Mouse (Mus musculus) limb, embryonic 11.5 days (tissue): Measurements from ENCODE around the gene Clip4. TPM values are rescaled to one million over a fixed set of nuclear protein-coding genes. Genes with fewer than 3 reads are reported as not detected.
A peak's percentile ranks its signal among the peaks of the same experiment; 100 is the strongest.

Source experiments
- ATAC-seq: fragments of 200-750 bp; cut with Nextera tagmentation; 2 replicates; pipeline ENCODE4 v1.8.0; 2017; ENCODE audit warnings: low read depth; ENCODE audit not compliant: insufficient number of reproducible peaks, low FRiP score, low TSS enrichment
- DNase-seq: peaks from one replicate; pipeline ENCODE4 v3.0.0-alpha.2; 2015; ENCODE audit warnings: low spot score
- H3K27ac ChIP-seq: fragments of 300-500 bp; sonication (generic); replicated peaks from 2 replicates; pipeline ENCODE4 v1.5.1; 2014; ENCODE audit warnings: low read depth, mild to moderate bottlenecking, low read length
- H3K27me3 ChIP-seq: fragments of 300-500 bp; sonication (generic); 2 replicates; pipeline ENCODE4 v1.6.1; 2014; ENCODE audit warnings: mild to moderate bottlenecking, low read length, mixed read lengths; ENCODE audit not compliant: control insufficient read depth, insufficient read depth
- H3K36me3 ChIP-seq: fragments of 300-500 bp; sonication (generic); 2 replicates; pipeline ENCODE4 v1.6.1; 2014; ENCODE audit warnings: mild to moderate bottlenecking, low read length, moderate library complexity, mixed read lengths; ENCODE audit not compliant: control insufficient read depth, insufficient read depth
- H3K4me1 ChIP-seq: fragments of 300-500 bp; sonication (generic); 2 replicates; pipeline ENCODE4 v1.6.1; 2014; ENCODE audit warnings: low read length, mixed read lengths; ENCODE audit not compliant: control insufficient read depth, insufficient read depth
- H3K4me2 ChIP-seq: fragments of 300-500 bp; sonication (generic); 2 replicates; pipeline ENCODE4 v1.6.1; 2014; ENCODE audit warnings: low read depth, mild to moderate bottlenecking, moderate library complexity; ENCODE audit not compliant: severe bottlenecking
- H3K4me3 ChIP-seq: fragments of 300-500 bp; sonication (generic); 2 replicates; pipeline ENCODE4 v1.5.1; 2014; ENCODE audit warnings: low read depth, low read length
- H3K9ac ChIP-seq: fragments of 300-500 bp; sonication (generic); 2 replicates; pipeline ENCODE4 v1.6.1; 2014; ENCODE audit warnings: mild to moderate bottlenecking, low read length
- H3K9me3 ChIP-seq: fragments of 300-500 bp; sonication (generic); 2 replicates; pipeline ENCODE4 v1.6.1; 2016; ENCODE audit warnings: low read length; ENCODE audit not compliant: control insufficient read depth
- WGBS: fragments of 180-500 bp; shearing (Covaris S2); extraction: QIAGEN DNeasy Blood & Tissue Kit; methylation state at CpG from one replicate; pipeline ENCODE4 v1.1.7; 2014; 5-methylcytosine and 5-hydroxymethylcytosine counted together
- polyA plus RNA-seq: library from polyadenylated mRNA; unstranded; fragments of >200 nt; fragmentation: Nextera tagmentation; extraction: Ambion mirVana; gene quantifications from 2 replicates; pipeline ENCODE4 v1.2.1, GENCODE M21; 2014

Gene Clip4
- polyA plus RNA-seq, 1 experiment from 2014 or later: 2.7 TPM

GRCm38 (mm10) chr17:71870232-71870621 is 102.0 kb downstream of the Clip4 start:
- 85% methylated on average over 8 of the region's 8 CpGs for WGBS
- Histone ChIP-seq H3K9ac (no peak overlapping the region), H3K4me2 (no peak overlapping the region), H3K27ac (no peak overlapping the region), H3K36me3 (no peaks in the 10 kb centered on the region), H3K4me3 (no peak overlapping the region), H3K4me1 (no peaks in the 10 kb centered on the region), H3K9me3 (no peaks in the 10 kb centered on the region), H3K27me3 (no peaks in the 10 kb centered on the region)
- DNase-seq (no peak), ATAC-seq (no peak)

GRCm38 (mm10) chr17:71870641-71871040 is 102.4 kb downstream of the Clip4 start:
- no peak overlapping the region for H3K9ac ChIP-seq
- no peaks in the 10 kb centered on the region for H3K9me3 ChIP-seq
- DNase-seq (no peak), ATAC-seq (no peak)
- no peak overlapping the region for H3K4me2 ChIP-seq
- H3K27ac ChIP-seq: no peak overlapping the region
- H3K36me3 ChIP-seq: no peaks in the 10 kb centered on the region
- WGBS: 75% methylated on average over 1 of the region's 1 CpGs
- H3K27me3 ChIP-seq: no peaks in the 10 kb centered on the region
- H3K4me1 ChIP-seq: no peaks in the 10 kb centered on the region
- H3K4me3 ChIP-seq: no peak overlapping the region

GRCm38 (mm10) chr17:71871981-71872380 is 103.7 kb downstream of the Clip4 start:
- no peaks in the 10 kb centered on the region for H3K36me3 ChIP-seq
- H3K4me2 ChIP-seq: no peak overlapping the region
- H3K9me3 ChIP-seq: no peaks in the 10 kb centered on the region
- ATAC-seq (no peak), DNase-seq (no peak)
- H3K27ac ChIP-seq: no peak overlapping the region
- 89% methylated on average over 7 of the region's 7 CpGs for WGBS
- H3K4me1 ChIP-seq: no peaks in the 10 kb centered on the region
- no peaks in the 10 kb centered on the region for H3K27me3 ChIP-seq
- no peak overlapping the region for H3K4me3 ChIP-seq
- H3K9ac ChIP-seq: no peak overlapping the region

- no peak overlapping the region for H3K4me2 ChIP-seq
- no peaks in the 10 kb centered on the region for H3K36me3 ChIP-seq
- peak; percentile 61 for DNase-seq
- no peaks in the 10 kb centered on the region for H3K9me3 ChIP-seq
- H3K4me3 ChIP-seq: no peak overlapping the region
- no peak overlapping the region for H3K27ac ChIP-seq
- H3K9ac ChIP-seq: no peak overlapping the region
- whole genome bisulfite sequencing: 70% methylated on average over 5 of the region's 5 CpGs
- no peaks in the 10 kb centered on the region for H3K4me1 ChIP-seq
- no peaks in the 10 kb centered on the region for H3K27me3 ChIP-seq
- ATAC-seq: no peak
Measured at GRCm38 (mm10) chr17:71872976-71873375, 104.7 kb downstream of the Clip4 start.

GRCm38 (mm10) chr17:71874077-71874476 is 105.8 kb downstream of the Clip4 start:
- no peaks in the 10 kb centered on the region for H3K36me3 ChIP-seq
- no peak for ATAC-seq
- H3K4me2 ChIP-seq: no peak overlapping the region
- peak; percentile 69 for DNase-seq
- H3K27me3 ChIP-seq: no peaks in the 10 kb centered on the region
- WGBS: 35% methylated on average over 6 of the region's 6 CpGs
- H3K4me3 ChIP-seq: no peak overlapping the region
- no peak overlapping the region for H3K27ac ChIP-seq
- H3K9me3 ChIP-seq: no peaks in the 10 kb centered on the region
- H3K9ac ChIP-seq: no peak overlapping the region
- H3K4me1 ChIP-seq: no peaks in the 10 kb centered on the region

GRCm38 (mm10) chr17:71874795-71875194 is 106.5 kb downstream of the Clip4 start:
- no peak overlapping the region for H3K27ac ChIP-seq
- no peak for DNase-seq
- H3K36me3 ChIP-seq: no peaks in the 10 kb centered on the region
- no peak for ATAC-seq
- no peak overlapping the region for H3K4me3 ChIP-seq
- no peaks in the 10 kb centered on the region for H3K27me3 ChIP-seq
- H3K9me3 ChIP-seq: no peaks in the 10 kb centered on the region
- WGBS: 88% methylated on average over 9 of the region's 9 CpGs
- no peak overlapping the region for H3K4me2 ChIP-seq
- no peak overlapping the region for H3K9ac ChIP-seq
- no peaks in the 10 kb centered on the region for H3K4me1 ChIP-seq

GRCm38 (mm10) chr17:71875492-71875891 is 107.2 kb downstream of the Clip4 start:
- DNase-seq (no peak), ATAC-seq (no peak)
- 79% methylated on average over 7 of the region's 7 CpGs for WGBS
- H3K9me3 ChIP-seq: no peaks in the 10 kb centered on the region
- H3K9ac ChIP-seq: no peak overlapping the region
- H3K4me3 ChIP-seq: no peak overlapping the region
- no peaks in the 10 kb centered on the region for H3K27me3 ChIP-seq
- H3K36me3 ChIP-seq: no peaks in the 10 kb centered on the region
- no peak overlapping the region for H3K27ac ChIP-seq
- H3K4me2 ChIP-seq: no peak overlapping the region
- no peaks in the 10 kb centered on the region for H3K4me1 ChIP-seq

GRCm38 (mm10) chr17:71881369-71881768 is 113.1 kb downstream of the Clip4 start:
- Histone ChIP-seq H3K36me3 (no peaks in the 10 kb centered on the region), H3K27ac (no peak overlapping the region), H3K27me3 (no peaks in the 10 kb centered on the region), H3K4me1 (no peaks in the 10 kb centered on the region), H3K4me3 (no peak overlapping the region), H3K9me3 (no peaks in the 10 kb centered on the region; the same call in 1 of the 2 replicates), H3K4me2 (no peak overlapping the region), H3K9ac (no peak overlapping the region)
- DNase-seq: no peak
- 70% methylated on average over 6 of the region's 6 CpGs for WGBS
- ATAC-seq: no peak

- no peak overlapping the region for H3K4me2 ChIP-seq
- WGBS: 46% methylated on average over 3 of the region's 3 CpGs
Measured at GRCm38 (mm10) chr17:71909107-71909506, 140.8 kb downstream of the Clip4 start.

More at GRCm38 (mm10) chr17:71909107-71909506, 140.8 kb downstream of the Clip4 start:
- Histone ChIP-seq H3K27me3 (no peaks in the 10 kb centered on the region), H3K4me1 (no peaks in the 10 kb centered on the region), H3K27ac (no peak overlapping the region), H3K9me3 (no peaks in the 10 kb centered on the region), H3K36me3 (no peaks in the 10 kb centered on the region), H3K4me3 (no peak overlapping the region), H3K9ac (no peak overlapping the region)
- no peak for DNase-seq
- ATAC-seq: no peak
